Mouse (Mus musculus): ENCODE results near the gene Arl15. TPM values are rescaled to one million over a fixed set of nuclear protein-coding genes. Genes with fewer than 3 reads are reported as not detected.
"Not testable (repeated sequence)": the region's sequence is repeated elsewhere in the genome, so short reads cannot be mapped to it uniquely, and the experiment has no call there.

Gene Arl15
- 16.2 and 20.7 TPM in 2 replicates for total RNA-seq (2017)

- ATAC-seq (replicated peaks in 1 of 2; ENCODE audit: insufficient read depth in 1 of 2, low FRiP score in 2 of 2, low TSS enrichment in 1 of 2, low read depth in 1 of 2, poor library complexity in 2 of 2, severe bottlenecking in 2 of 2), result peak; percentile 93 to 96
Measured at GRCm38 (mm10) chr13:113794039-113794704, at the start of gene Arl15. Arl15 (plus strand) TSS chr13:113794505.

GRCm38 (mm10) chr13:113745301-113745700, 49.0 kb upstream of the Arl15 start:
- ATAC-seq (replicated peaks in 1 of 2; ENCODE audit: insufficient read depth in 1 of 2, low FRiP score in 2 of 2, low TSS enrichment in 1 of 2, low read depth in 1 of 2, poor library complexity in 2 of 2, severe bottlenecking in 2 of 2), result no peak

DNA sequence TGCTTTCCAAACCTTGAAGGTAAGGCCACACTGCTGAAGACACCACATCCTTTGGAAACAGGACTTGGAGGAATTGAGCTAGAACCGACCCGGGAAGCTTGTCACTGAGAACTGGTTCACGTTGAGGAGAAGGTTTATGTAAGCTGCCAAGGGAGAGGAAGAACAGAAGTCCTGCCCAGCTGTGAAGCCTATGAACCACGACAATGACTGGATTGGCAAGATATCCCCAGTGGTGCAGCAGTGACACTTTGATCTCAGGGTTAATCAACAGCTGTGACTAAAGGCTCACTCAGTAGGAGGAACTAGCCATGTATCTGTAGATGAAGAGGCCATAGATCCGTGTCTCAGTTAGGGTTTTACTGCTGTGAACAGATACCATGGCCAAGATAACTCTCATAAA, 43.5 kb upstream of the Arl15 start:
- no peak for ATAC-seq (replicated peaks in 1 of 2; ENCODE audit: insufficient read depth in 1 of 2, low FRiP score in 2 of 2, low TSS enrichment in 1 of 2, low read depth in 1 of 2, poor library complexity in 2 of 2, severe bottlenecking in 2 of 2)

- ATAC-seq (replicated peaks in 1 of 2; ENCODE audit: insufficient read depth in 1 of 2, low FRiP score in 2 of 2, low TSS enrichment in 1 of 2, low read depth in 1 of 2, poor library complexity in 2 of 2, severe bottlenecking in 2 of 2), result no peak
Measured at GRCm38 (mm10) chr13:113754731-113755689, 39.3 kb upstream of the Arl15 start.

DNA sequence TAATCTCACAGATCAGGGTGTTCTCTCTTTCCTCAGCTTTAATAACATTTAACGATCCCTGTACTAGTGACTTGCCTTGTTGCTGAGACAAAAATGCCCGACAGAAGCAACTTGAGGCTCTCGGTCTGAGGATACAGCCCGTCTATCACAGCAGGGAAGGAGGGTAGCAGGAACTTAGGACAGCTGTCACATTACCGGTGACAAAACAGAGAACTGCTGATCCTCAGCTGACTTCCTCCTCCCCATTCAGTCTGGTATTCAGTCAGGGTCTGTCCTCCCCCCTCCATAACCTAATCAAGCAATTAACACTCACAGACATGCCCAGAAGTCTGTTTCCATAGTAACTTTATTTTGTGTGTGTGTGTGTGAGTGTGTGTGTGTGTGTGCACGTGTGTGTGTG, 38.5 kb upstream of the Arl15 start:
- ATAC-seq (replicated peaks in 1 of 2; ENCODE audit: insufficient read depth in 1 of 2, low FRiP score in 2 of 2, low TSS enrichment in 1 of 2, low read depth in 1 of 2, poor library complexity in 2 of 2, severe bottlenecking in 2 of 2), result no peak

DNA sequence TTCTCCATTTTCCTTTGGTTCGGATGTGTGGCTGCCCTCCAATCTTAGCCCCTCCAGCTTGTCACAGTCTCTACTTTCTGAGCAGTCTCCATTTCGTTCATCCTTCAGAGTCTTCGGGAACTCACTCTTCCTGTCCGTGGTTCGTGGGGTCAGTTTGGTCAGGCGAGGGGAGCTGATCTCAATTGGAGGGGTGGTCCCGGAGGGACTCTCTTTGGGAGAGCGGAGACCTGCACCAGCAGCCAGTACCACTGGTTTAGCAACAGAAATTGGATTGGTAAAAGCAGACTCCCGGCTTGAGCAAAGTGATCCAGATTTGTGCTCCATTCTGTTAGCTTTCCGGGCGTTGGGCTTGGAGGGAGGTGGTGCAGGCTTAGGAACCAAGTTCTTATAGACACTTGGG, 32.6 kb upstream of the Arl15 start:
- no peak for ATAC-seq (replicated peaks in 1 of 2; ENCODE audit: insufficient read depth in 1 of 2, low FRiP score in 2 of 2, low TSS enrichment in 1 of 2, low read depth in 1 of 2, poor library complexity in 2 of 2, severe bottlenecking in 2 of 2)

GRCm38 (mm10) chr13:113762766-113763516, 31.4 kb upstream of the Arl15 start:
- ATAC-seq (replicated peaks in 1 of 2; ENCODE audit: insufficient read depth in 1 of 2, low FRiP score in 2 of 2, low TSS enrichment in 1 of 2, low read depth in 1 of 2, poor library complexity in 2 of 2, severe bottlenecking in 2 of 2), result no peak

- no peak for ATAC-seq (replicated peaks in 1 of 2; ENCODE audit: insufficient read depth in 1 of 2, low FRiP score in 2 of 2, low TSS enrichment in 1 of 2, low read depth in 1 of 2, poor library complexity in 2 of 2, severe bottlenecking in 2 of 2)
Measured at GRCm38 (mm10) chr13:113765411-113765810, 28.9 kb upstream of the Arl15 start.

DNA sequence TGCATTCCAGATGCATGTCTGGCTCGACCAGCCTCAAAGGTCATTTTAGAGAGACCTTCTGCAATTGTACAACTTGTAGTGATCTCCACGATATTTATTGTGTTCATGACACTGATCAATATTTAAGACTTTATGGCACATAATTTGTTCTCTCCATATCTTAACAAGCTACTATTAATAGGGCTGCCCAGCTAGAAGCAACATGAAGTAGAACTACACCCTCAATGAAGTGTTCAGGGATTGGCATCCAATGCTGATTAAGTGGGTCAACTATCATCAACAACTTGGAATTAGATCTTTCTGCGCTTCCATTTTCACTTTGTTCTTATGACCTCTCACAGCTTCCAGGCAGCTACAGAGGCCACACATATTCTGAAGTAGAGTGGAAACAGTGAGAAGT, 24.5 kb upstream of the Arl15 start:
- no peak for ATAC-seq (replicated peaks in 1 of 2; ENCODE audit: insufficient read depth in 1 of 2, low FRiP score in 2 of 2, low TSS enrichment in 1 of 2, low read depth in 1 of 2, poor library complexity in 2 of 2, severe bottlenecking in 2 of 2)

DNA sequence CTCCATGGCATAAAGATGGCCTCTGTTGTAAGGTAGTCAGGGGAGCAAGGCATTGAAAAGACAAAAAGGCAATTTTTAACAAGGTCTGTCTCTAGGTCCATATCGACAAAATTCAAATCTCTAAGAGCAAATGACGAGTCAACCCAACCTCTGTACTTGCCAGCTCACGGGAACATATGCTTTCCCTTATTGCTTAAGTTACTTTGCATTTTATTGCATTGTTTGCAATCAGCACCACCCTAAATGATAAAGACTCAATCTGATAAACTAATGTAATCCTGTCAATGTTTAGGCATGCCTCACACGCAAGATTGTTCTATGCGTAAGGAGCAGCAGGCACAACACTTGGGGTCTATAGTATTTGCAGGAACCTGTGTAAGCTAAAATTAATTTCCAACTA, 24.0 kb upstream of the Arl15 start:
- ATAC-seq (replicated peaks in 1 of 2; ENCODE audit: insufficient read depth in 1 of 2, low FRiP score in 2 of 2, low TSS enrichment in 1 of 2, low read depth in 1 of 2, poor library complexity in 2 of 2, severe bottlenecking in 2 of 2), result no peak

GRCm38 (mm10) chr13:113771340-113771739, 23.0 kb upstream of the Arl15 start:
- no peak for ATAC-seq (replicated peaks in 1 of 2; ENCODE audit: insufficient read depth in 1 of 2, low FRiP score in 2 of 2, low TSS enrichment in 1 of 2, low read depth in 1 of 2, poor library complexity in 2 of 2, severe bottlenecking in 2 of 2)

GRCm38 (mm10) chr13:113774799-113775198, 19.5 kb upstream of the Arl15 start:
- no peak for ATAC-seq (replicated peaks in 1 of 2; ENCODE audit: insufficient read depth in 1 of 2, low FRiP score in 2 of 2, low TSS enrichment in 1 of 2, low read depth in 1 of 2, poor library complexity in 2 of 2, severe bottlenecking in 2 of 2)

DNA sequence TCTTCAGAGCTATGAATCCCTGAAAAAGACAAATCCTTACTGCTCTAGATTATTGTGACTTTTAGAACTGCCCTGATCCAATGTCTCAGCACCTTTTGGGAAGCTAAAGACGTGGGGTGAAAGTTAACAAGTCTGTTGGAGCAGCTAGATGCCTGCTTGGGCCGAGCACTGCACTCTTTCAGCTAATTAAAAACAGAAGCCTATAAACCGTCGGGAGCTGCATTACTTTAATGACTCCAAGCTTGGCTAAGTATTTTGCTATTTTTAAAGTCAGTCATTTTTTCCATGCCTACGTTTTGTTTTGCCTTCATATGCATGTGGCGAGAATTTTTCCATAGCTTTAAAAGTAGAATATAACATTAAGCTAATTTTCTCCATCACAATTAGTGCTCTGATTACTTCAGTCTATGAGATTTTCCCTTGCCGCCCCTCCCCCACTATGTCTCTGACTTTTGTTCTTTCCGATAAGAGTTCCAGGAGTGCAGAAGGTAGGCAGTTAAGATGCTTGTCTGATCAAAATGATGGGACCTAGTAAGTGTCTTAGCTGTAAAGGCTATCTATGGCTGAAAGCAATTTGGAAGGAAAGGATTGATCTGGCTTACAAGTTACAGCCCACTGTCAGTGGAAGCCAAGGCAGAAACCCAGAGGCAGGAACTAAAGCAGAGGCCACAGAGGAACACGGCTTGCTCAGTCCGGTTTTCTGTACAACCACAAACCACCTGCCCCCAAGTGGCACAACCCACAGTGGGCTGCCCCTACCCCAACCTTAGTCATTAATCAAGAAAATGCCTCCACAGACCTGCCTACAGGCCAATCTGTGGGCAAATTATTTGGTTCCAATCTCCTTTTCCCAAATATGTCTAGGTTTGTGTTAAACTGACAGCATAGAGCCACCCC, 18.8 kb upstream of the Arl15 start:
- no peak for ATAC-seq (replicated peaks in 1 of 2; ENCODE audit: insufficient read depth in 1 of 2, low FRiP score in 2 of 2, low TSS enrichment in 1 of 2, low read depth in 1 of 2, poor library complexity in 2 of 2, severe bottlenecking in 2 of 2)

DNA sequence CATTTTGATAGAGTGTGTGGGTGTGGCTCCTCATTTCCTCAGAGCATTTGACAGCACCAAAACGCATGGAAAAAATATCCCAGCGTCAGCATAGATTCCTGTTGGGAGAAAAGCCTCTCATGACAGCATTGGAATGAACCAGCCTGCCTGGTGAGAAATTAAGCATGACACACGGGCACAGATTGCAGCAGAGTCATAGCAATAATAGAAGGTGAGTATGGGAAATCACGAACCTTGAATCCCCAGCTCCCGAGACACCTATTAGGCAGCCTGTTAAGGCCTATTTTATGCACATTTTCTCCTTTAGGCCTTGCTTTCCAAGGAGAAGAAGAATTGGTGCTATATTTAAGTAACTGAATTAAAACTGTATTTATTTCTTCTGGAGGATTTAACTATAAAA, 8.5 kb upstream of the Arl15 start:
- no peak for ATAC-seq (replicated peaks in 1 of 2; ENCODE audit: insufficient read depth in 1 of 2, low FRiP score in 2 of 2, low TSS enrichment in 1 of 2, low read depth in 1 of 2, poor library complexity in 2 of 2, severe bottlenecking in 2 of 2)

DNA sequence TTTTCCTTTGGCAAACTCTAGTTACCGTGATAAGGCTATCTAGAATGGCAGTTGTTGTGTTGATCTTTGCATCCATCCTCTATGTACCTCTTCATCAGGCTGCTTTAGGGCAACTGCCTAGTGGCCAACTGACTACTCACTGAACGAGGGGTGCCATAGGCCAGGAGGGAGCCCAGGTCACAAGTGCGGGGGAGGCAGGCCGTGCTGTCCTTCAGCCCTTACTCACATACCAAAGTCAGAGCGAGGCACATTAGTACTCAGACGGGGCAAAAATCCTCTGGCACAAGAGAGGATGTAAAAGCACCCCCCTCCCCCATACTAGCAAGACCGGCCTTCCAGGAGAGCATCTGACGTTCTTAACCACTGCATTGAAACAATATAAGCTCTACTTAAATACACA, 7.2 kb upstream of the Arl15 start:
- no peak for ATAC-seq (replicated peaks in 1 of 2; ENCODE audit: insufficient read depth in 1 of 2, low FRiP score in 2 of 2, low TSS enrichment in 1 of 2, low read depth in 1 of 2, poor library complexity in 2 of 2, severe bottlenecking in 2 of 2)

- not testable (repeated sequence) for ATAC-seq (replicated peaks in 1 of 2; ENCODE audit: insufficient read depth in 1 of 2, low FRiP score in 2 of 2, low TSS enrichment in 1 of 2, low read depth in 1 of 2, poor library complexity in 2 of 2, severe bottlenecking in 2 of 2)
Measured at GRCm38 (mm10) chr13:113790016-113790415, 4.3 kb upstream of the Arl15 start.

GRCm38 (mm10) chr13:113793637-113794036, 668 bp upstream of the Arl15 start:
- no peak for ATAC-seq (replicated peaks in 1 of 2; ENCODE audit: insufficient read depth in 1 of 2, low FRiP score in 2 of 2, low TSS enrichment in 1 of 2, low read depth in 1 of 2, poor library complexity in 2 of 2, severe bottlenecking in 2 of 2)

Measured in hematopoietic stem cell, adult 5-6 weeks (primary cell).